ENCODE assay signal across 10 mouse cellular contexts in the genomic region with DNA sequence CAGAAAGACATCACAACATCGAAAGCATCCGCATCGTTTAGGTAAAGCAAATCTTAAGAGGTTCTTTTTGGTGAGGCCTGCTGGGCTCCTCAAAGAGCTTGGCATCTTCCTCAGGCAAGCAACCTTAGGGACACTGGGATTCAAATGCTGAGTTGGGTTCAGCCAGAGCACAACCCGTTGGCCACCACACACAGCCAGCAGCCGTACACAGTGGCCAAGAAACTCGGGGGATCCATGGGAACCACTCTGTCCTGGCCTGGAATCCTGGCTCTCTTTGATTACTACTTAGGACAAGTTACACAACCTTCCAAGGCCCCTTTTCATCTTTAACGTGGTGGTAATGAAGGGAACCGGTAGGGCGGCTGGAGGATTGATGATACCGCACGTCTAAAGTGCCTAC. TPM values are rescaled to one million over a fixed set of nuclear protein-coding genes. Genes with fewer than 3 reads are reported as not detected.
A peak's percentile ranks its signal among the peaks of the same experiment; 100 is the strongest.
DNase-seq lines count a peak whose midpoint lies in the region.
"Had no signal": no experiment of that assay in that cellular context is flagged by ENCODE, and none has a peak within 500 bp of the region (broad histone marks: within the 10 kb centered on the region; RNA-seq: fewer than 3 reads in every experiment).

No protein-coding gene starts in this region.

- peak; percentile 13 to 57 for DNase-seq in layer of hippocampus, adult 18-20 months (ENCODE audit: low spot score in 2 of 2)
- no peak for DNase-seq in layer of hippocampus, postnatal 25 days (ENCODE audit: extremely low spot score in 1 of 2, low spot score in 1 of 2)
- peak; percentile 38 to 44 for DNase-seq in frontal cortex, postnatal 10 days (ENCODE audit: low spot score in 2 of 2)
- peak; percentile 21 for DNase-seq in gastrocnemius, postnatal 10 days
- peak; percentile 38 to 71 for DNase-seq in layer of hippocampus, postnatal 14 days (ENCODE audit: low spot score in 2 of 2)
- no peak for DNase-seq in spleen, postnatal 36 days (ENCODE audit: low spot score in 2 of 2)
- DNase-seq in embryo, embryonic 10 days (ENCODE audit: low spot score): no peak

RNA-seq across cellular contexts. Expression of a gene that starts 16.1 kb away (rescaled TPM):
- 10 to 100 TPM; 47.2 to 47.5 TPM for total RNA-seq in layer of hippocampus, adult 18-20 months (2021)
- total RNA-seq in layer of hippocampus, postnatal 25 days (2021): 10 to 100 TPM; 37.9 to 57.4 TPM
- total RNA-seq in gastrocnemius, postnatal 10 days (2021): 1 to 10 TPM; 3.5 to 3.9 TPM
- total RNA-seq in layer of hippocampus, postnatal 14 days (2021): 10 to 100 TPM; 44.1 to 46.2 TPM

RNA-seq across cellular contexts. Expression of a gene that starts 58.7 kb away (rescaled TPM):
- total RNA-seq in layer of hippocampus, adult 18-20 months (2021): not detected
- total RNA-seq in layer of hippocampus, postnatal 25 days (2021): not detected
- total RNA-seq in gastrocnemius, postnatal 10 days (2021): not detected
- not detected for total RNA-seq in layer of hippocampus, postnatal 14 days (2021)
- total RNA-seq: adrenal gland, postnatal 36 days; ES-E14; hematopoietic stem cell, adult 5-6 weeks had no signal

Comparison
In these comparisons a context has a peak if more than half of its experiments do, and no peak if none do; other contexts are left out.
1. DNase-seq: peak in layer of hippocampus, adult 18-20 months (2 of 2), frontal cortex, postnatal 10 days (2 of 2), gastrocnemius, postnatal 10 days (single experiment) and layer of hippocampus, postnatal 14 days (2 of 2); none in layer of hippocampus, postnatal 25 days (0 of 2), spleen, postnatal 36 days (0 of 2) and embryo, embryonic 10 days (single experiment).
2. RNA of a gene that starts 16.1 kb away (total RNA-seq): 37.9 to 57.4 TPM in layer of hippocampus, postnatal 25 days, 47.2 to 47.5 TPM in layer of hippocampus, adult 18-20 months and 44.1 to 46.2 TPM in layer of hippocampus, postnatal 14 days; 3.5 to 3.9 TPM in gastrocnemius, postnatal 10 days; every median in the first group is over 4 times any median in the second.